Mouse (Mus musculus) liver, postnatal 0 days (tissue): ENCODE results near the gene Vwa8.

Experiments used
- CTCF ChIP-seq: sonication (generic); IDR thresholded peaks from 2 replicates; pipeline ENCODE4 v1.5.1; 2016; ENCODE audit warnings: antibody characterized with exemption, low read depth
- EP300 ChIP-seq: IDR thresholded peaks from 2 replicates; pipeline ENCODE4 v1.6.1; 2016; ENCODE audit warnings: antibody characterized with exemption, low read depth, mild to moderate bottlenecking

DNA sequence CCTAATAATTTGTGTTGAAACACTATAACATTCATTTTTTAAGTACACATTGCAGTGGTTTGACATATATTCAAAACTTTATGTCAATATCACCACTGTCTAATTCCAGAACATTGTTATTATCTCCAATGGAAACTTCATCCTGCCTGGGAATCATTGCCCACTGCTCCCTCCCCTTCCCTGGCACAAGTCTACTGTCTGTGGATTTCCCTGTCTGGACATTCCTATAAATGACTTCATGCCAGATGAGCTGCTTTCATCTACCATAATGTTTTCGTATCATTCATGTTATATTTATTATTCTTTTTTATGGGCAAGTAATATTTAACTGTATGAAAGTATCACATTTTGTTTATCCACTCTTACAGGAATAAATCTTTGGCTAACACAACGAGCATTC, 367.5 kb downstream of the Vwa8 start:
- TF ChIP-seq CTCF: no peak
- TF ChIP-seq EP300: no peak
